Comparison of ENCODE assay signal across 9 mouse cellular contexts in genomic region chr17:46484461-46484875, GRCm38 (mm10). TPM values are rescaled to one million over a fixed set of nuclear protein-coding genes. Genes with fewer than 3 reads are reported as not detected.
A peak's percentile ranks its signal among the peaks of the same experiment; 100 is the strongest.
DNase-seq lines count a peak whose midpoint lies in the region; ATAC-seq lines count a peak whose summit lies in the region.
"Had no signal": no experiment of that assay in that cellular context is flagged by ENCODE, and none has a peak within 500 bp of the region (broad histone marks: within the 10 kb centered on the region; RNA-seq: fewer than 3 reads in every experiment).

No protein-coding gene starts in this region.

- peaks cover 73% of the 10 kb centered on the region for H3K27me3 ChIP-seq in liver, embryonic 11.5 days (replicated peaks; ENCODE audit: control insufficient read depth, insufficient read depth, low read length)
- H3K27me3 ChIP-seq in stomach, embryonic 14.5 days (ENCODE audit: control insufficient read depth, insufficient read depth, low read length), result peaks cover 32% of the 10 kb centered on the region

- H3K9ac ChIP-seq in liver, embryonic 11.5 days (ENCODE audit: low read depth, low read length), result peak overlapping the region; percentile 47; the same call in 1 of the 2 replicates
- H3K9ac ChIP-seq in stomach, embryonic 14.5 days (replicated peaks; ENCODE audit: low read depth, low read length), result no peak overlapping the region

- no peak overlapping the region for H3K27ac ChIP-seq in liver, embryonic 11.5 days (ENCODE audit: low read depth, low read length)
- H3K27ac ChIP-seq in stomach, embryonic 14.5 days (ENCODE audit: low read length), result no peak overlapping the region

- H3K4me3 ChIP-seq in liver, embryonic 11.5 days (ENCODE audit: low read depth, low read length), result peak overlapping the region; percentile 39
- H3K4me3 ChIP-seq in stomach, embryonic 14.5 days (ENCODE audit: low read depth, low read length), result no peak overlapping the region

- H3K9me3 ChIP-seq in liver, embryonic 11.5 days (ENCODE audit: control insufficient read depth, low read length), result no peaks in the 10 kb centered on the region
- no peaks in the 10 kb centered on the region for H3K9me3 ChIP-seq in stomach, embryonic 14.5 days (ENCODE audit: control insufficient read depth, low read depth, low read length)

- 10% methylated on average over 6 of the region's 6 CpGs for WGBS in liver, embryonic 11.5 days
- WGBS in stomach, embryonic 14.5 days, result 21% methylated on average over 6 of the region's 6 CpGs

- peak; percentile 29; the same call in 1 of the 2 replicates for ATAC-seq in frontal cortex, adult (ENCODE audit: low TSS enrichment)
- ATAC-seq in liver, embryonic 11.5 days (replicated peaks; ENCODE audit: low FRiP score), result no peak
- no peak for ATAC-seq in stomach, embryonic 14.5 days (ENCODE audit: insufficient number of reproducible peaks, insufficient read depth, low FRiP score, low read depth)

- peak overlapping the region; percentile 68 for H3K4me2 ChIP-seq in liver, embryonic 11.5 days
- 0 out of 2 replicates have a peak overlapping the region, but pooled peaks have one; percentile 41 for H3K4me2 ChIP-seq in stomach, embryonic 14.5 days (replicated peaks; ENCODE audit: low read depth, low read length)

- H3K36me3 ChIP-seq in liver, embryonic 11.5 days (ENCODE audit: control insufficient read depth, insufficient read depth, low read length), result no peaks in the 10 kb centered on the region
- H3K36me3 ChIP-seq in stomach, embryonic 14.5 days (ENCODE audit: control insufficient read depth, insufficient read depth, low read length), result no peaks in the 10 kb centered on the region

- DNase-seq in frontal cortex, postnatal 25 days (ENCODE audit: low spot score in 2 of 2), result no peak
- peak; percentile 58 for DNase-seq in A20 (ENCODE audit: low read depth, low spot score)
- DNase-seq in embryo, embryonic 9.5 days (ENCODE audit: extremely low spot score), result peak; percentile 28
- DNase-seq in liver, embryonic 11.5 days (ENCODE audit: low spot score), result no peak
- no peak for DNase-seq in gastrocnemius, adult 8-10 months (ENCODE audit: low spot score in 2 of 2)
- DNase-seq in spleen, postnatal 10 days (ENCODE audit: low spot score in 2 of 2), result no peak

- peaks cover 3% of the 10 kb centered on the region; the same call in 1 of the 2 replicates for H3K4me1 ChIP-seq in liver, embryonic 11.5 days (replicated peaks; ENCODE audit: control insufficient read depth, insufficient read depth, low read length)
- no peaks in the 10 kb centered on the region for H3K4me1 ChIP-seq in stomach, embryonic 14.5 days (ENCODE audit: control insufficient read depth, insufficient read depth, low read length)

RNA-seq across cellular contexts. Expression of gene Ttbk1, which starts 3.0 kb away (rescaled TPM):
- 0.03 and 0.07 TPM in 2 replicates for polyA plus RNA-seq in liver, embryonic 11.5 days (2014; fragmentation: Nextera tagmentation; extraction: Ambion mirVana)
- polyA plus RNA-seq in stomach, embryonic 14.5 days (2014; fragmentation: Nextera tagmentation; extraction: Ambion mirVana), result 0.25 and 0.27 TPM in 2 replicates
- total RNA-seq in gastrocnemius, adult 8-10 months (2022), result under 1 TPM; 0.05 to 0.16 (median 0.08) TPM

RNA-seq across cellular contexts. Expression of gene Dnph1, which starts 12.0 kb away (rescaled TPM):
- polyA plus RNA-seq in liver, embryonic 11.5 days (2014; fragmentation: Nextera tagmentation; extraction: Ambion mirVana), result 63.6 and 65.0 TPM in 2 replicates
- 56.3 and 65.5 TPM in 2 replicates for polyA plus RNA-seq in stomach, embryonic 14.5 days (2014; fragmentation: Nextera tagmentation; extraction: Ambion mirVana)
- total RNA-seq in gastrocnemius, adult 8-10 months (2022), result 1 to 10 TPM; 5.2 to 8.5 (median 7.1) TPM

RNA-seq across cellular contexts. Expression of gene Slc22a7, which starts 46.2 kb away (rescaled TPM):
- not detected in 2 replicates for polyA plus RNA-seq in liver, embryonic 11.5 days (2014; fragmentation: Nextera tagmentation; extraction: Ambion mirVana)
- polyA plus RNA-seq in stomach, embryonic 14.5 days (2014; fragmentation: Nextera tagmentation; extraction: Ambion mirVana), result not detected in 2 replicates
- total RNA-seq in gastrocnemius, adult 8-10 months (2022), result not detected
- polyA plus RNA-seq: C2C12 had no signal

RNA-seq across cellular contexts. Expression of gene Crip3, which starts 55.7 kb away (rescaled TPM):
- polyA plus RNA-seq in liver, embryonic 11.5 days (2014; fragmentation: Nextera tagmentation; extraction: Ambion mirVana), result 0.38 and 0.53 TPM in 2 replicates
- 1.3 and 1.7 TPM in 2 replicates for polyA plus RNA-seq in stomach, embryonic 14.5 days (2014; fragmentation: Nextera tagmentation; extraction: Ambion mirVana)
- total RNA-seq in gastrocnemius, adult 8-10 months (2022), result 1 to 10 TPM in 1 of 4 experiments, under 1 TPM in 1, not detected in 2; 0.40 to 1.5 TPM
- polyA plus RNA-seq: C2C12 had no signal

Comparison
In these comparisons a context has a peak if more than half of its experiments do, and no peak if none do; other contexts are left out.
1. DNase-seq: peak in A20 (single experiment) and embryo, embryonic 9.5 days (single experiment); none in frontal cortex, postnatal 25 days (0 of 2), liver, embryonic 11.5 days (single experiment), gastrocnemius, adult 8-10 months (0 of 2) and spleen, postnatal 10 days (0 of 2).